Mouse (Mus musculus) urinary bladder, postnatal 0 days (tissue): Measurements from ENCODE around the gene Ptchd3. TPM values are rescaled to one million over a fixed set of nuclear protein-coding genes. Genes with fewer than 3 reads are reported as not detected.

Experiments
- polyA plus RNA-seq: library from polyadenylated mRNA; unstranded; fragments of >200 nt; fragmentation: Nextera tagmentation; extraction: Ambion mirVana; gene quantifications from 2 replicates; pipeline ENCODE4 v1.2.1, GENCODE M21; 2015

Ptchd3 gene
- not detected in 2 replicates for polyA plus RNA-seq

GRCm38 (mm10) chr11:121829947-121830346 is at the start of gene Ptchd3:
Ptchd3 (plus strand) TSS chr11:121830247.

Other genes starting within 250 kb of the Ptchd3 start
- gene B3gntl1, start 157.1 kb upstream of the Ptchd3 start, polyA plus RNA-seq: 4.0 TPM in 2 replicates
- 33.9 and 48.7 TPM in 2 replicates for gene Metrnl, start 128.7 kb upstream of the Ptchd3 start, polyA plus RNA-seq